Mouse (Mus musculus) ovary, postnatal 10 days (tissue): ENCODE results near the gene Pcid2.

Experiments used
- DNase-seq: peaks from one replicate; pipeline ENCODE4 v3.0.0; 2022; ENCODE audit warnings: low spot score

Gene Pcid2

GRCm38 (mm10) chr8:13105087-13105881, at the start of gene Pcid2, which contains the start of gene Cul4a:
TSS of gene Pcid2 (minus strand) at chr8:13105459.
TSS of gene Cul4a (plus strand) at chr8:13105621.
- DNase-seq, result peak; percentile 88

- DNase-seq, result no peak
Measured at GRCm38 (mm10) chr8:13154099-13154498, 48.8 kb upstream of the Pcid2 start.

- no peak for DNase-seq
Measured at GRCm38 (mm10) chr8:13150929-13151328, 45.7 kb upstream of the Pcid2 start.

DNA sequence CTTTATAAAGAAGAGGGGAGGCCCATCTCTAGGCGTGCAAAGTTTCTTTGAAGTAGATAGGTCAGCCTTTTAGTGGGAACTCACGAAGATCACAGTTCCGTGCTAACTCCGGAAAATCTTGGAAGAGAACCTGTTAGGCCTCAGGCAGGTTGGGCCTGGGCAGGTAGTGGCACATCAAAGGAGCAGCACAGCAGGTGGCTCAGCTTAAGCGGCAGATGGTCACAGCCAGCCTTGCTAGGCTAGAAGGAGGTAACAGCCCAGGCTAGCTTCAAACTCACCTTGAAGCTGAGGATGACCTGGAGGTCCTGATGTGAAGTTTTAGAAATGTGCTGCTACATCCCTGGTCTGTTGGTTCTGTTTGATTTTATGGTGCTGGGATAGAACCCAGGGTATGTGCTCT, 44.6 kb upstream of the Pcid2 start:
- DNase-seq, result no peak

- DNase-seq, result no peak
Measured at GRCm38 (mm10) chr8:13149287-13149686, 44.0 kb upstream of the Pcid2 start.

- no peak for DNase-seq
Measured at GRCm38 (mm10) chr8:13148476-13148875, 43.2 kb upstream of the Pcid2 start.

- DNase-seq, result no peak
Measured at GRCm38 (mm10) chr8:13141681-13142080, 36.4 kb upstream of the Pcid2 start.

GRCm38 (mm10) chr8:13139641-13140182, 34.5 kb upstream of the Pcid2 start:
- DNase-seq, result no peak

- peak; percentile 7 for DNase-seq
Measured at GRCm38 (mm10) chr8:13132220-13132619, 27.0 kb upstream of the Pcid2 start.

DNA sequence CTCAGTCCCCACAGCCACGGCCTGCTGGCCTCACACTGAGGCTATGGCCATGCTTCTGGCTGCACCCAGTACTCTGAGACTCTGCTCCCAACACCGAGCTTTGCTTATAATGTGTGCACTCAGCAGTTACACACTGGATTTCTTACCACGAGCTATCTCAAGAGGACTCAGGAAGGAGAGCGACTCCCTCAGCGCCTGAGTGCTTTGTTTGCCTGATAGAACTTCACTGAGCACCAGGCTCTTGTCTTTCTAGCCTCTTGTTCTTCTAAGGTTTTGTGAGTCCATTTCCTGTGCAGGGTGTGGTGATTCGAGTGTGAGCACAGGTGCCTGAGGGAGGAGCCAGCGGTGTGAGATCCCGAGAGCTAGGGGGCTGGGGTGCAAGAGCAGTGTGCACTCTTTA, 19.6 kb upstream of the Pcid2 start:
- DNase-seq, result no peak

GRCm38 (mm10) chr8:13122887-13123421, 17.7 kb upstream of the Pcid2 start:
- no peak for DNase-seq

DNA sequence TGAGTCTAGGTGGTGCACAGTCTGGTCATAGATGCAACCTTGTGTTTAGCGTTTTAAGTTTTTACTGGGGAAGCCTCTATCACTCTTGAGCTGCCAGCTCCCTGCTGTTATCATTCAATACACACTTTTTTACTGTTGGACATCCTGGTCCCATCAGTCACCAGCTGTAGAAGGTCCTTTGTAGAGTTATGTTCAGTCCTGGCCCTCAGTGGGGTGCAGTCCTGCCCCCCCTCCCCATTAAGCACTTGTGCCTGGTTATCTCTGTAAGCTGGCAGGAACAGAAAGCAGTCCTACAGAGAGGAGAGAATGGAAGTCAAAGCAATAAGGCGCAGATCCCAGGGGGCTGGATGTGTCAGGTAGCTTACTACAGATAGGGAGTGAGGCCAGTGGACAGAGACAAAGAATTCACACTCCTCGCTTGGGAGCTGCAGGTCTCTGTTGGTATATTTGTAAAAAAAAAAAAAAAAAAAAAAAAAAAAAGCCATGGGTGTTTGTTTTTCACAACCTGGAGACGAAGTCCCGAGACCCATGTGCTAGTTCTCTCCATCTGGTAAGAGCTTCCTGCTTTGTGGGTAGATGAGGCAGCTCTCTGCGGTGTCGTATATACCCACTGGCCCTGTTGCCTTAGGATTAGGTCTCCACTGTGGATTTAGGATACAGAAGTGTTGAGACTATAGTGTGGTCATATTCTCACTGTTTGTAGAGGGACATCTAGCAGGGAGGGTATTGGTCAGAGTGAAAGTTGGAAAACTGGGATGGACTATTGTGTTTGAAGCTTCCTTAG, 15.8 kb upstream of the Pcid2 start:
- no peak for DNase-seq

GRCm38 (mm10) chr8:13118516-13118915, 13.3 kb upstream of the Pcid2 start:
- DNase-seq, result no peak

DNA sequence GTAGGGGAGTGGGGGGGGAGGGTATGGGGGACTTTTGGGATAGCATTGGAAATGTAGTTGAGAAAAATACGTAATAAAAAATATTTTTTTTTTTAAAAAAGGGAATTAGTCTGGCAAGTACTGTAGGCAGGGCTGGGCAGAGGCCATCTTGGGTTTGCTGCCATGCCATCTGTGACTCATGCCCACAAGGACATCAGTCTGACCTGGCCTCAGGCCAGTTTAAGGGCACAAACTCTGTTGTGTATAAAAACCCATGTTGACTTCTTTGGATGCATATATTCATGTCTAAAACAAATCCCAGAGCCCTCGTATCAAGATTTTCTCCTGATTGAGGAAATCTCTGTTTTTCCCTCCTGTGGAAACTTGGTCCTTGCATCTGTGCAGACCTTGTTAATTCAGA, 11.8 kb upstream of the Pcid2 start:
- no peak for DNase-seq

GRCm38 (mm10) chr8:13113232-13113631, 8.0 kb upstream of the Pcid2 start:
- DNase-seq, result no peak

DNA sequence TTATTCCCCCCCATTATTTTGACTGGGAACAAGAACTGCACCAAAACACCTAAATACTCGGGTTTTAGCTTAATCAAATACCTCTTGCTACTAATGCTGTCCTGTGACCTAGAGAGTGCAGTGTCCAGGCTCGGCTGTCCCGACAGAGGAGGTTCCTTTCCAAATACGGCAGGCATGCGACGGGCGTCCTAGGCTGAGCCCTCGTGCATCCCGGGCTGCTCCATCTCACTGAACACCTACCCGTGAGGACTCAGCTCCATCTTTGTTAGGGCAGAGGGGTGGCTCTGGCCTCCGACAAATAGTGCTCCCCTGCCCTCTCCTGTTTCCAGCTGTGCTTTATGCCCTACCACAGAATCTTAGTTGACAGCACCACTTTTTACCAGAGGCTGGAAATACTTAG, 6.7 kb upstream of the Pcid2 start:
- DNase-seq, result no peak

DNA sequence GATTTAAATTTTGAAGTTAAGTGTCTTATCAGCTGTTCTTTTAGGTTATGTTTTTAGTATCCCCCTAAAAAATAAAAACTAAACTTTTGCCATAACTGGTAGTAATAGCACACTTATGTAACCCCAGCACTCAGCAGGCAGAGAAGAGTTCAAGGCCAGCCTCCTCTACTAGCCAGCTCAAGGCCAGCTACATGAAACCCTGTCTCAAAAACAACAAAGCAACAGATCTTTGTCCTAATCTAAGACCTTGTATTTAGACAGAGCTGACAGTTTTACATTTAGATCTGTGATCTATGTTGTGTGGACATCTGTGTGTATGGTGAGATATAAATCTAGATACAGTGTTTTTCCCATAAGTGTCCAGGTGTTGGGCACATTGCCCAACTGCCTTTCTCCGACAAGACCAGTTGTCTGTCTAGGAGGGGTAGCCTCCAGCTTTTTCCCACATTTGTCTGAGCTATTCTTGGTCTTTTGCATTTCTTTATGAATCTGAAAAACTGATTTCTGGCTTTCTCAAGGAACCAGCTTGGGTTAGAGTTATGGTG, 4.2 kb upstream of the Pcid2 start:
- no peak for DNase-seq

DNA sequence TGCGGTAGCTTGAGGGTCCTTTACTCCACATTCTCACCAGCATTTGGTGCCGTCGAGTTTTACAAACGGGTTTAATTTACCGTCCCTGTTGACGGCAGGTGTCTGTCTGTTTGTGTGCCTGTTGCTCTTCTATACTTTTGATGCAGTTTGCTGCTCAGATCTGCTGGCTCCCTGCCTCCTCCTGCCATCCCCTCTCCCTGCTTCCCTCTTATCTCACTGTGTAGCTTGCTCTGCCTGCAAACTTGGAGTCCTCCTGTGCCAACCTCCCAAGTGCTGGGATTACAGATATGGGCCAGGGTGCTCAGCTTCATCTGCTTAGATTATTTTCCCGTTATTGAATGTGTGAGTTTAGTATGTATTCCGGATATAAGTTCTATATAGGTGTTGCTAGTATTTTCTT, 3.7 kb upstream of the Pcid2 start:
- no peak for DNase-seq

DNA sequence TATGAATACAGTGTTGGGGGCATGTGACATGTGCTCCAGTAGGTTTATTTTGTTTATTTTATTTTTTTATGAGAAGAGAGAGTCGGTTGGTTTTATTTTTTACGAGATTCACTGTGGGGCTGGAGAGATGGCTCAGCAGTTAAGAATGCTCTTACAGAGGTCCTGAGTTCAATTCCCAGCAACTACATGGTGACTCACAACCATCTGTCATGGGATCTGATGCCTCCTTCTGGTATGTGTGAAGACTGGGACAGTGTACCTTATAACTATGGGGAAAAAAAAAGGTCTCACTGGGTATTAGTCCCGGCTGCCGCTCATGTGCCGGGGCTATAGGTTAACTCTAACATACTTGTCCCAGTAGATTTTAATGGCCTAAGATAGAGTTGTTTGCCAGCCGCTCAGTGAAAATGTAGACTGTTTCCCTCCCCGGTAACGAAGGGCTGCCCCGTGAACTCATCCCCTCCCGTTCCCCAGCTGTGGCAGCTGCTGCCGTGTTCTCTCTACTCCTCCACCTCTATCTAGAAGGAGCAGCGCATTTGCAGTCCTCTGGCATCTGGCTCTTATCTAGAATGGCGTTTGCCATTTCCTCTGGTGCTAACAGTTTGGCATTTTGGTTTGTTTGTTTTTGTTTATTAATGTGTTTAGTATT, 2.9 kb upstream of the Pcid2 start:
- no peak for DNase-seq

- DNase-seq, result no peak
Measured at GRCm38 (mm10) chr8:13105908-13106551, 771 bp upstream of the Pcid2 start.

GRCm38 (mm10) chr8:13104691-13105086, 570 bp downstream of the Pcid2 start:
- peak; percentile 96 for DNase-seq
